Mouse (Mus musculus): ENCODE data around the gene Tmod2. TPM values are rescaled to one million over a fixed set of nuclear protein-coding genes. Genes with fewer than 3 reads are reported as not detected.

Gene Tmod2
- polyA plus RNA-seq, 1 experiment from 2014 or later = 10.6 TPM

- 75% methylated on average over 1 of the region's 1 CpGs for WGBS
- no peak overlapping the region for H3K9ac ChIP-seq (replicated peaks; ENCODE audit: low read depth)
- no peak overlapping the region for H3K27ac ChIP-seq (ENCODE audit: low read length)
- peaks cover 4% of the 10 kb centered on the region; the same call in 1 of the 2 replicates for H3K4me1 ChIP-seq (ENCODE audit: insufficient read depth, low read depth, low read length)
- no peaks in the 10 kb centered on the region for H3K36me3 ChIP-seq (ENCODE audit: insufficient read depth, low read length)
- 0 out of 2 replicates have a peak, but pooled peaks cover 21% of the 10 kb centered on the region for H3K27me3 ChIP-seq (replicated peaks; ENCODE audit: insufficient read depth, low read length)
- DNase-seq (ENCODE audit: low spot score) (no peak), ATAC-seq (no peak)
- no peak overlapping the region for H3K4me2 ChIP-seq (replicated peaks; ENCODE audit: low read depth, low read length)
- H3K9me3 ChIP-seq (ENCODE audit: low read length) = no peaks in the 10 kb centered on the region
- TF ChIP-seq CTCF (IDR thresholded peaks at IDR 0.05) (no peak), EP300 (IDR thresholded peaks at IDR 0.05) (no peak)
- H3K4me3 ChIP-seq (ENCODE audit: low read depth, low read length) = no peak overlapping the region
Measured at GRCm38 (mm10) chr9:75609505-75609904, 1.6 kb downstream of the Tmod2 start.

DNA sequence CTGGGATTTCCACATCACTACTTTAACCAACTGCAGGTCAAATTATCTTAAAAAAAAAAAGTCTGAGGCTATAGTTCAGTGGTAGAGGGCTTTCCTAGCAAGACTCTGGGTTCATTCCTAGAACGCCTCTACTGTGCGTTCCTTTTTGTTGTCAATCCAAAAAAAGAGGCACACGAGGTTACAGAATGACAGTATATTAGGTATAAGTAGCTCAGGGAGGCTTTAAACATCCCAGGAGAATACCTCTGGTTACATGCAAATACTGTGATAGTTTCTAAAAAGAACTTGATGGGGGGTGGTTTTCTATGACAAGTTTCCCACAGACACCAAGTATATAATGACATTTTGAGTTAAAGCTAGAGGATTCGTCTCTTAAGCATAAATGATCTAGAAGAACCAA, 3.6 kb downstream of the Tmod2 start:
- Histone ChIP-seq H3K4me3 (ENCODE audit: low read depth, low read length) (no peak overlapping the region), H3K4me2 (replicated peaks; ENCODE audit: low read depth, low read length) (no peak overlapping the region), H3K36me3 (ENCODE audit: insufficient read depth, low read length) (no peaks in the 10 kb centered on the region), H3K27me3 (replicated peaks; ENCODE audit: insufficient read depth, low read length) (0 out of 2 replicates have a peak, but pooled peaks cover 21% of the 10 kb centered on the region), H3K9me3 (ENCODE audit: low read length) (no peaks in the 10 kb centered on the region), H3K9ac (replicated peaks; ENCODE audit: low read depth) (no peak overlapping the region), H3K27ac (ENCODE audit: low read length) (no peak overlapping the region), H3K4me1 (ENCODE audit: insufficient read depth, low read depth, low read length) (peaks cover 4% of the 10 kb centered on the region; the same call in 1 of the 2 replicates)
- DNase-seq (ENCODE audit: low spot score) (no peak), ATAC-seq (no peak)
- TF ChIP-seq EP300 (IDR thresholded peaks at IDR 0.05) = no peak
- no peak for TF ChIP-seq CTCF (IDR thresholded peaks at IDR 0.05)
- WGBS = 94% methylated on average over 4 of the region's 4 CpGs

- no peak overlapping the region for H3K9ac ChIP-seq (replicated peaks; ENCODE audit: low read depth)
- H3K9me3 ChIP-seq (ENCODE audit: low read length) = no peaks in the 10 kb centered on the region
- H3K27me3 ChIP-seq (replicated peaks; ENCODE audit: insufficient read depth, low read length) = no peaks in the 10 kb centered on the region
- TF ChIP-seq CTCF (IDR thresholded peaks at IDR 0.05) (no peak), EP300 (IDR thresholded peaks at IDR 0.05) (no peak)
- WGBS = 17% methylated on average over 12 of the region's 12 CpGs
- H3K27ac ChIP-seq (ENCODE audit: low read length) = no peak overlapping the region
- no peak for DNase-seq (ENCODE audit: low spot score)
- no peak for ATAC-seq
- no peak overlapping the region for H3K4me2 ChIP-seq (replicated peaks; ENCODE audit: low read depth, low read length)
- H3K36me3 ChIP-seq (ENCODE audit: insufficient read depth, low read length) = no peaks in the 10 kb centered on the region
- no peak overlapping the region for H3K4me3 ChIP-seq (ENCODE audit: low read depth, low read length)
- H3K4me1 ChIP-seq (ENCODE audit: insufficient read depth, low read depth, low read length) = no peaks in the 10 kb centered on the region
Measured at GRCm38 (mm10) chr9:75601510-75601909, 9.6 kb downstream of the Tmod2 start.

GRCm38 (mm10) chr9:75600166-75600934, 10.8 kb downstream of the Tmod2 start:
- H3K9me3 ChIP-seq (ENCODE audit: low read length) = no peaks in the 10 kb centered on the region
- H3K27me3 ChIP-seq (replicated peaks; ENCODE audit: insufficient read depth, low read length) = no peaks in the 10 kb centered on the region
- no peak overlapping the region for H3K4me2 ChIP-seq (replicated peaks; ENCODE audit: low read depth, low read length)
- peak; percentile 42; the same call in 1 of the 2 replicates for TF ChIP-seq EP300 (IDR thresholded peaks at IDR 0.05)
- TF ChIP-seq CTCF (IDR thresholded peaks at IDR 0.05) = no peak
- 57% methylated on average over 7 of the region's 7 CpGs for WGBS
- H3K27ac ChIP-seq (ENCODE audit: low read length) = no peak overlapping the region; the same call in 1 of the 2 replicates
- H3K4me3 ChIP-seq (ENCODE audit: low read depth, low read length) = no peak overlapping the region
- DNase-seq (ENCODE audit: low spot score) (no peak), ATAC-seq (peak; percentile 83)
- no peak overlapping the region for H3K9ac ChIP-seq (replicated peaks; ENCODE audit: low read depth)
- no peaks in the 10 kb centered on the region for H3K36me3 ChIP-seq (ENCODE audit: insufficient read depth, low read length)
- no peaks in the 10 kb centered on the region for H3K4me1 ChIP-seq (ENCODE audit: insufficient read depth, low read depth, low read length)

GRCm38 (mm10) chr9:75599191-75599841, 11.8 kb downstream of the Tmod2 start:
- Histone ChIP-seq H3K9ac (replicated peaks; ENCODE audit: low read depth) (no peak overlapping the region), H3K27me3 (replicated peaks; ENCODE audit: insufficient read depth, low read length) (no peaks in the 10 kb centered on the region), H3K4me3 (ENCODE audit: low read depth, low read length) (no peak overlapping the region), H3K4me2 (replicated peaks; ENCODE audit: low read depth, low read length) (no peak overlapping the region), H3K36me3 (ENCODE audit: insufficient read depth, low read length) (no peaks in the 10 kb centered on the region), H3K4me1 (ENCODE audit: insufficient read depth, low read depth, low read length) (no peaks in the 10 kb centered on the region), H3K9me3 (ENCODE audit: low read length) (no peaks in the 10 kb centered on the region), H3K27ac (ENCODE audit: low read length) (no peak overlapping the region)
- WGBS = 39% methylated on average over 5 of the region's 5 CpGs
- DNase-seq (ENCODE audit: low spot score) = peak; percentile 50
- peak; percentile 69 for ATAC-seq
- TF ChIP-seq CTCF (IDR thresholded peaks at IDR 0.05) (peak; percentile 49), EP300 (IDR thresholded peaks at IDR 0.05) (no peak)

DNA sequence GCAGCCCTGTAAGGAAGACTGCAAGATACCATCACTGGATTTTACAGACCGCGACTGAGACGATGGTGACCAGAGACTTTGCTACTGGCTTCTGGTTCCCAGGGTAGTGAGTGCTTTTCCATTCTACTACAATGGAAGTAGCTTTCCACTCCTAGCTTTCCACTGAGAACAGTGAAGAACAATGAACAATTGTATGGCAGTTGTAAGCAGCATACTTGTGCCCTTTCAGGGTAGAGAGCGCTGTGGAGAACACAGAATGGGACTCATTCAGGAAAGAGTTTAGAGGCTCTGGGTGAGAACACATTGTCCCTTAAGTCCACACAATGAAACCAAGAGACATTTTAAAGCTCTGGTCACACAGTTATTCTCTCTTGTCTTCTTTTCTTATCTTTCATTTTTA, 13.5 kb downstream of the Tmod2 start:
- WGBS = 66% methylated on average over 4 of the region's 4 CpGs
- H3K9me3 ChIP-seq (ENCODE audit: low read length) = no peaks in the 10 kb centered on the region
- H3K27ac ChIP-seq (ENCODE audit: low read length) = no peak overlapping the region
- no peak overlapping the region for H3K4me2 ChIP-seq (replicated peaks; ENCODE audit: low read depth, low read length)
- H3K27me3 ChIP-seq (replicated peaks; ENCODE audit: insufficient read depth, low read length) = no peaks in the 10 kb centered on the region
- TF ChIP-seq CTCF (IDR thresholded peaks at IDR 0.05) (no peak), EP300 (IDR thresholded peaks at IDR 0.05) (no peak)
- no peak overlapping the region for H3K4me3 ChIP-seq (ENCODE audit: low read depth, low read length)
- H3K36me3 ChIP-seq (ENCODE audit: insufficient read depth, low read length) = no peaks in the 10 kb centered on the region
- H3K9ac ChIP-seq (replicated peaks; ENCODE audit: low read depth) = no peak overlapping the region
- DNase-seq (ENCODE audit: low spot score) (no peak), ATAC-seq (no peak)
- H3K4me1 ChIP-seq (ENCODE audit: insufficient read depth, low read depth, low read length) = no peaks in the 10 kb centered on the region
